In the genomic region with DNA sequence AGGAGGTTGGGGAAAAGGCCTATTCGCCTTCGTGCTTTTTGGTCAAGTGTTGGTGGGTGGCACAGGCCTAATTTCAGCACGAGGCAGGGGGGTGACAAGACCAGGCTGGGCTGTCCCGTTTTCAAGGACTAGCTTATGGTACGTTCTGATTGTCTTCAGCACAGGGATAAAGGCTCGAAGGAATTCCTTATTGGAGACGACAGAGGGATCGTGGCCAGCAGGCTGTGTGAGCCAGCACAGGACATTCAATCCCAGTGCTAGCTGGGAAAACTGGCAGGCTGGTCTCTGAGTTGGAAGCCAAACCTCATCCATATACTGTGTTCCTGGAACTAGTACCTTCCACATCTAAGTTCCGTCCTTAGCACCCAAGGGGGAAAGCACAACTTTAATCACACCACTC, we compare ENCODE assay signal across 7 mouse cellular contexts. TPM values are rescaled to one million over a fixed set of nuclear protein-coding genes. Genes with fewer than 3 reads are reported as not detected.
DNase-seq lines count a peak whose midpoint lies in the region; ATAC-seq and TF ChIP-seq lines count a peak whose summit lies in the region.

No protein-coding gene starts in this region.

- no peak for DNase-seq in lung, adult 18-20 months
- DNase-seq in liver, postnatal 0 days: no peak
- no peak for DNase-seq in layer of hippocampus, adult 9-10 months (ENCODE audit: low spot score)
- no peak for DNase-seq in retina, postnatal 1 day

- TF ChIP-seq CTCF in liver, postnatal 0 days (IDR thresholded peaks at IDR 0.05; ENCODE audit: low read depth): no peak

- H3K4me2 ChIP-seq in lung, embryonic 15.5 days: peak overlapping the region; percentile 74
- peak overlapping the region; percentile 88 for H3K4me2 ChIP-seq in embryonic facial prominence, embryonic 13.5 days
- peak overlapping the region; percentile 74 for H3K4me2 ChIP-seq in heart, embryonic 13.5 days
- H3K4me2 ChIP-seq in liver, postnatal 0 days (ENCODE audit: low read depth, low read length): peak overlapping the region; percentile 96

- H3K36me3 ChIP-seq in lung, embryonic 15.5 days: peaks cover 15% of the 10 kb centered on the region
- peaks cover 20% of the 10 kb centered on the region for H3K36me3 ChIP-seq in embryonic facial prominence, embryonic 13.5 days
- peaks cover 23% of the 10 kb centered on the region for H3K36me3 ChIP-seq in heart, embryonic 13.5 days
- H3K36me3 ChIP-seq in liver, postnatal 0 days (replicated peaks; ENCODE audit: insufficient read depth, low read length): peaks cover 18% of the 10 kb centered on the region

- no peaks in the 10 kb centered on the region for H3K9me3 ChIP-seq in lung, embryonic 15.5 days
- no peaks in the 10 kb centered on the region for H3K9me3 ChIP-seq in embryonic facial prominence, embryonic 13.5 days
- no peaks in the 10 kb centered on the region for H3K9me3 ChIP-seq in heart, embryonic 13.5 days
- no peaks in the 10 kb centered on the region for H3K9me3 ChIP-seq in liver, postnatal 0 days (ENCODE audit: low read length)

- whole genome bisulfite sequencing in lung, embryonic 15.5 days: 4% methylated on average over 9 of the region's 9 CpGs
- 5% methylated on average over 9 of the region's 9 CpGs for WGBS in embryonic facial prominence, embryonic 13.5 days
- 4% methylated on average over 9 of the region's 9 CpGs for WGBS in heart, embryonic 13.5 days
- whole genome bisulfite sequencing in liver, postnatal 0 days (ENCODE audit: insufficient replicate concordance): 4% methylated on average over 9 of the region's 9 CpGs

- TF ChIP-seq EP300 in liver, postnatal 0 days (IDR thresholded peaks at IDR 0.05; ENCODE audit: low read depth): no peak

- peak overlapping the region; percentile 90 for H3K4me3 ChIP-seq in lung, embryonic 15.5 days
- peak overlapping the region; percentile 97 for H3K4me3 ChIP-seq in embryonic facial prominence, embryonic 13.5 days
- H3K4me3 ChIP-seq in heart, embryonic 13.5 days: peak overlapping the region; percentile 97
- peak overlapping the region; percentile 98 for H3K4me3 ChIP-seq in liver, postnatal 0 days (ENCODE audit: low read depth, low read length)

- peak overlapping the region; percentile 95 for H3K9ac ChIP-seq in lung, embryonic 15.5 days
- H3K9ac ChIP-seq in embryonic facial prominence, embryonic 13.5 days: peak overlapping the region; percentile 95
- peak overlapping the region; percentile 96 for H3K9ac ChIP-seq in heart, embryonic 13.5 days
- peak overlapping the region; percentile 98 for H3K9ac ChIP-seq in liver, postnatal 0 days (replicated peaks)

- H3K27me3 ChIP-seq in lung, embryonic 15.5 days: no peaks in the 10 kb centered on the region
- H3K27me3 ChIP-seq in embryonic facial prominence, embryonic 13.5 days: no peaks in the 10 kb centered on the region
- no peaks in the 10 kb centered on the region for H3K27me3 ChIP-seq in heart, embryonic 13.5 days (replicated peaks)
- H3K27me3 ChIP-seq in liver, postnatal 0 days (ENCODE audit: insufficient read depth, low read length): no peaks in the 10 kb centered on the region

- ATAC-seq in lung, embryonic 15.5 days (ENCODE audit: borderline replicate concordance, extremely low read depth, low FRiP score, low TSS enrichment): peak; percentile 25; the same call in 1 of the 2 replicates
- ATAC-seq in embryonic facial prominence, embryonic 13.5 days (ENCODE audit: insufficient number of reproducible peaks, insufficient read depth, low FRiP score, low TSS enrichment, low read depth): no peak
- no peak for ATAC-seq in heart, embryonic 13.5 days (ENCODE audit: extremely low read depth, insufficient number of reproducible peaks, low FRiP score, low TSS enrichment)
- ATAC-seq in liver, postnatal 0 days: no peak

- H3K4me1 ChIP-seq in lung, embryonic 15.5 days: peaks cover 28% of the 10 kb centered on the region
- H3K4me1 ChIP-seq in embryonic facial prominence, embryonic 13.5 days: peaks cover 28% of the 10 kb centered on the region
- H3K4me1 ChIP-seq in heart, embryonic 13.5 days: peaks cover 50% of the 10 kb centered on the region
- H3K4me1 ChIP-seq in liver, postnatal 0 days (ENCODE audit: insufficient read depth): peaks cover 23% of the 10 kb centered on the region

- H3K27ac ChIP-seq in lung, embryonic 15.5 days: peak overlapping the region; percentile 95
- H3K27ac ChIP-seq in embryonic facial prominence, embryonic 13.5 days: peak overlapping the region; percentile 92
- peak overlapping the region; percentile 96 for H3K27ac ChIP-seq in heart, embryonic 13.5 days (replicated peaks)
- H3K27ac ChIP-seq in liver, postnatal 0 days (ENCODE audit: low read depth): peak overlapping the region; percentile 97

RNA-seq across cellular contexts. Expression of gene Erp29, which starts 0.6 kb away (rescaled TPM):
- polyA plus RNA-seq in lung, embryonic 15.5 days (2015; fragmentation: Nextera tagmentation; extraction: Ambion mirVana): 146 and 149 TPM in 2 replicates
- polyA plus RNA-seq in embryonic facial prominence, embryonic 13.5 days (2015; fragmentation: Nextera tagmentation; extraction: Ambion mirVana): 160 TPM in 2 replicates
- 146 and 160 TPM in 2 replicates for polyA plus RNA-seq in heart, embryonic 13.5 days (2015; fragmentation: Nextera tagmentation; extraction: Ambion mirVana)
- polyA plus RNA-seq in liver, postnatal 0 days (2015; fragmentation: Nextera tagmentation; extraction: Ambion mirVana): 69.4 and 69.7 TPM in 2 replicates

RNA-seq across cellular contexts. Expression of gene Tmem116, which starts 1.2 kb away (rescaled TPM):
- 1.8 and 2.3 TPM in 2 replicates for polyA plus RNA-seq in lung, embryonic 15.5 days (2015; fragmentation: Nextera tagmentation; extraction: Ambion mirVana)
- 1.3 TPM in 2 replicates for polyA plus RNA-seq in embryonic facial prominence, embryonic 13.5 days (2015; fragmentation: Nextera tagmentation; extraction: Ambion mirVana)
- polyA plus RNA-seq in heart, embryonic 13.5 days (2015; fragmentation: Nextera tagmentation; extraction: Ambion mirVana): 3.9 TPM in 2 replicates
- polyA plus RNA-seq in liver, postnatal 0 days (2015; fragmentation: Nextera tagmentation; extraction: Ambion mirVana): 0.86 TPM in 2 replicates

RNA-seq across cellular contexts. Expression of gene Adam1b, which starts 50.3 kb away (rescaled TPM):
- polyA plus RNA-seq in lung, embryonic 15.5 days (2015; fragmentation: Nextera tagmentation; extraction: Ambion mirVana): not detected in 2 replicates
- not detected in 2 replicates for polyA plus RNA-seq in embryonic facial prominence, embryonic 13.5 days (2015; fragmentation: Nextera tagmentation; extraction: Ambion mirVana)
- 0.09 TPM in 1 of 2 replicates, not detected in the other for polyA plus RNA-seq in heart, embryonic 13.5 days (2015; fragmentation: Nextera tagmentation; extraction: Ambion mirVana)
- polyA plus RNA-seq in liver, postnatal 0 days (2015; fragmentation: Nextera tagmentation; extraction: Ambion mirVana): not detected in 2 replicates

RNA-seq across cellular contexts. Expression of gene Naa25, which starts 55.2 kb away (rescaled TPM):
- 38.0 and 39.4 TPM in 2 replicates for polyA plus RNA-seq in lung, embryonic 15.5 days (2015; fragmentation: Nextera tagmentation; extraction: Ambion mirVana)
- polyA plus RNA-seq in embryonic facial prominence, embryonic 13.5 days (2015; fragmentation: Nextera tagmentation; extraction: Ambion mirVana): 39.2 and 40.8 TPM in 2 replicates
- 30.4 and 34.7 TPM in 2 replicates for polyA plus RNA-seq in heart, embryonic 13.5 days (2015; fragmentation: Nextera tagmentation; extraction: Ambion mirVana)
- polyA plus RNA-seq in liver, postnatal 0 days (2015; fragmentation: Nextera tagmentation; extraction: Ambion mirVana): 12.5 and 12.9 TPM in 2 replicates
